Mouse (Mus musculus) embryo, embryonic 10 days (tissue): ENCODE data around the gene Nkx3-2.

ENCODE experiments used
- DNase-seq: peaks from one replicate; pipeline ENCODE4 v3.0.0-alpha.2; 2015; ENCODE audit warnings: low spot score

Gene Nkx3-2

GRCm38 (mm10) chr5:41762141-41762946 is 2.0 kb downstream of the Nkx3-2 start:
- no peak for DNase-seq

GRCm38 (mm10) chr5:41761509-41762140 is 2.7 kb downstream of the Nkx3-2 start:
- no peak for DNase-seq

- no peak for DNase-seq
Measured at GRCm38 (mm10) chr5:41760831-41761508, 3.3 kb downstream of the Nkx3-2 start.

DNA sequence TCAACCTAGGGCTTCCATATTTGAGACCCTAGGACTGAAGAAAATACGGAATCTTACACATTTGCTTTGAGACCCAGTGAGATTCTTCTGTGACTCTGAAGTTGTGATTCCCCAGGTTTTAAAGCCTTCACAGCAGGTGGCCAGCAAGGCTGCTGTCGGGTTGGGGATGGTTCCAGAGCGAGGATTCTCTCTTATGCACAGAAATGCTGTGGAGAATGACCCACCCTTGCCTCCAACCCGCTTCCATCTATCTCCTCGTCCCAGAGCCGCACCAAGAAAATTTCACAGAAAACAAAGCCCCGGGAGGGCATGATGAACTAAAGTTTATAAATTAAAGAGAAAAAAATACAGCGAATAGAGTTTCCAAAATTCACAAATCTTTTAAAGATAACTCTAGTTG is 4.2 kb downstream of the Nkx3-2 start:
- DNase-seq = no peak

DNA sequence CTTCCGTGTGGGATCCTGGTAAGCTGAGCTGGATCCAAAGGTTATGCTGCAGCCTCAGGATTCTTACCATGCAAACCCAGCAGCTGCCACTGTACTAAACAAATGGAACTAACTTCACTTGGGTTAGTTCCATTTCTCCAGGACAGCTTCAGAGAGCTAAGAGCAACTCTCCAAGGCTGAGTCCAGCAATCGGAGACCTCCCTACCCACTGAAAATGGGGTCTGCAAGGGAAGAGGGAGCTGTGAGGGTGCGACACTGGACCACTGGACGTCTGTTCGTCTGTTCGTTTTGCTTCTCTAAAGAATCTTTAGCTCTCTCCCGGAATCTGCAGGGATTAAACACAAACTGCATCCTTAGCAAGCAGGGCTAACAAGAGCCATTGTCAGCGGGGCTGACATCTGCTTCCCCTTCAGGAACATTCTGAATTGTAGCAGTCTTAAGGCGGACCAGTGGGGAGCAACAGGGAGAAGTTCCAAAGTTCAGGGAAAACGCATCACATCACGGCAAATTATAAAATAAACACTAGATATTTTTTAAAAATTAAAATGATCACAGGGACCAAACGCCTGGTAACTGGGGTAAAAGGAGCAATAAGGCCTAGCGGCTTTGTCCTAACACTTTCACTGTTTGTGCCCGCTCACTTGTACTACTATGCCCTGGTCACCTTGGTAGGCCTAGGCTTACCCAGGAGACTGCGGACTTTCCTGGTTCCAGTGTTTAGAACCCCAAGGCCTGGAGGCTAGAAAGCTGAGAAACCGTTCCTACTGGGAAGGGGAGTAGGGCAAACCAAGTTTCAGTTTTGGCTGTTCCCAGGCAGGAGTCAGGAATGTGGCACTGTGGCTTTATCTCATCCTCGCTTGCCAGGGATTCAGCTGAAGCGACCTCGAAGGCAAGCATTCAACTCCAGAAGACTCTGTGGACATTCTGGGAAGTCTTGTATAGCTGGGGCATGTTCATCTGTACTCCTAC is 5.3 kb downstream of the Nkx3-2 start:
- DNase-seq = peak; percentile 22

DNA sequence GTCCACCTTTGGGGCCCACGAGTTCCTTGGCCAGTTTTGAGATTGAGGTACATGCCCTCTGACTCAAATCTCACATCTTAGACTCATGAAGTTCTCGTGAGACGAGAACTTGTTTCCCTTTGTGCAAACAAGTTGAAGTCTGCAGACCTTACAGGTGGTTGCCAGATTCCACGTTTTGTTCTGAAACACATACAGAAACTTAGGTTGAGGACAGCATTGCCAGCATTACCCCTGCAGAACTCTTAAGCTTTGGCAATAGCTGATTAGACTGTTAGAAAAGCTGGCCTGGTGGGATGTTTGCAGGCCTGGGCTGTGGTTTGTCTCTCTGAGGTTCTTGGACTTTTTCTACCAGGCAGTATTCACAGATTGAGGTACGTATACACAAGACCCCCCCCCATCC is 7.0 kb downstream of the Nkx3-2 start:
- DNase-seq = no peak

DNA sequence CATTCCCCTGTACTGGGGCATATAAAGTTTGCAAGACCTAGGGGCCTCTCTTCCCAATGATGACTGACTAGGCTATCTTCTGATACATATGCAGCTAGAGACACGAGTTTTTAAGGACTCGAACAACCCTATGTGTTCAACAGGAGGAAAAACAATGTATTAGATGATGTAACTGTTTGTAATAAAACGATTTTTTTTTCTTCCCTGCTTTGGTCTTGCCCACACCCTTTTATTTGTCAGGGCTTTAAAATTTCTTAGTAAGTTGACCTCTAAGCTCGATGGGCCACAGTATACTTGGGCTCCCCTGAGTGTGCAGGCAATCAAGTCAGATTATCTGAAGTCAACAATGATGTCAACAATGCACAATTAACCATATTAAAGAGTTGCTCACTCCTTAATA is 7.9 kb downstream of the Nkx3-2 start:
- no peak for DNase-seq

GRCm38 (mm10) chr5:41755373-41755960 is 8.8 kb downstream of the Nkx3-2 start:
- no peak for DNase-seq

- DNase-seq = no peak
Measured at GRCm38 (mm10) chr5:41754836-41755235, 9.5 kb downstream of the Nkx3-2 start.

DNA sequence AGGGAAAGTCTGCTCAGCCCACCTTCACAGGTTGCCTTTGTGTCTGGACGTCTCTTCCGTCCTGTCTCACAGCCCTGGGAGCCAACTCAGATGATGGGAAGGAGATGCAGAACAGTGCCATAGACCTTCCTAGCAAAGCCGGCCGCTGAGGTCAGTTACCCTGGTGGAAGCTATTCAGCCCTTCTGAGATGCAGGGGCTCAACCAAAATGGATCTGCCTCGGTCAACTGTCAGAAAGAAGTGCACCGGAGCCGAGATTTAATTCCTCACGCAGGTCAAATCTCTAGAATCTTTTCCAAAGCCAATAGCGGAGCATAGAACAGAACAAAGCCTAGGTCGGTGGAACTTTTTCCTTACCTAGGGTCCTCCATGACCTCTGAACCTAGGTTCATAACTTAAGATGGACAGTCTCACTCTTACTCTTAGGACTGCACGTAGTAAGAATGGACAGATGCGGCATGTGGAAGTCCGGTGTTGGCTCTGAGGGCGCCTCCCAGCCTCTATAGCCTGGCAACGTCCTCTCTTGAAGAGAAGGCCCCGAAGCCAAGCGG is 10.0 kb downstream of the Nkx3-2 start:
- DNase-seq = no peak

DNA sequence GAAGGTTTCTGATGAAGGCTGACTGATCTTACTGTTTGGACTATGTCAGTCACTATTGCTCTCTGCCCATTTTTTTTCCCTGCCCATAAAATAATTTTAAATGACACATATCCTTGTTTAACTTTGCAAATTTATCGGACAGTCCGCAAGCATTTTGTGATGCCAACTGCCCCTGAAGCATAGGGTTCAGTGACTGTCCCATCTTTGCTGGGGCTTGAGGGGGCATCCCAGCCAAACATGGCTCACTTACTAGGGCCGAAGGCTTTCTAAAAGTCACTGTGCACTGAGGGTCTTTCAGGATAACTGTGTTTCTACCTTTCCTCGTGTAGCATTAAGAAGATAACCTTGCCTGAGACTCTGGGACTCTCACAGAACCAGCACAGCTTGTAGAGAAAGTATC is 11.6 kb downstream of the Nkx3-2 start:
- no peak for DNase-seq

- no peak for DNase-seq
Measured at GRCm38 (mm10) chr5:41744898-41745780, 19.2 kb downstream of the Nkx3-2 start.

- no peak for DNase-seq
Measured at GRCm38 (mm10) chr5:41744234-41744633, 20.1 kb downstream of the Nkx3-2 start.

DNA sequence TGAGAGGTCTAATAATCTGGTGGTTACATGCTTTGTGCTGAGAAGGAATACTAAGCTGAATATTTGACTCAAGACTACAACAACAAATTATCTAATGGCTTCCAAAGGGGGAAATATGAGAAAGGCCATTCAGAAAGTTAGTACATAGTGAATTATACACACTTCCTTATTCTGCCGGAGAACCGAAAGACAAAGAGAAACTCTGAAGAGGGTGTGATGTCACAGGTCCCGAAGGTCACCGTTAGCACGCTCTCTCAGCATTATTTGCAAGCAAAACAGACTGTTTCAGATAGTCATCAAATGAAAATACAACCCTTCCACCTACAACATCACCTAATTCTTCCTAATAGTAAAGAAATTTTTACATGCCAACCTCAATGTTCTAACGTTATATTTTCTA is 25.5 kb downstream of the Nkx3-2 start:
- DNase-seq = no peak

DNA sequence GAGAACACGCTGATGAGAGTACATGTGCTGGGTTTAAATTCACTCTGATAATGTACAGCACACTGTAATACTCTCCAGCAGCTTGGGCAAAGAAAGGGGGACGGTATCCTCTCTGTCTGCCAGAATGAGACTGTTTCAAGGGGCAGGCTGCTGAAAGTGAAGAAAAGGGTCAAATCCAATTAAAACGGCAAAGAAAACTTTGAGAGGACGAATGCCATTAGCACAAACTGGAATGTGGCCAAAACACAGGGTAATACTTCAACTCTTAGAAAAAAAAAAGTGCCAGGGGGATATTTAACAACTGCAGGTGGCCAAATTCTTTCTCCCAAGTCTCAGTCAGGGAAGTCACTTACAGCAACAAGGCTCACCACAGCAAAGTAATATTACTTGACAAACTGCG is 27.3 kb downstream of the Nkx3-2 start:
- no peak for DNase-seq

GRCm38 (mm10) chr5:41727017-41727416 is 37.3 kb downstream of the Nkx3-2 start:
- DNase-seq = no peak

- no peak for DNase-seq
Measured at GRCm38 (mm10) chr5:41725573-41725972, 38.7 kb downstream of the Nkx3-2 start.
